ENCODE assay signal across 12 mouse cellular contexts in the genomic region with DNA sequence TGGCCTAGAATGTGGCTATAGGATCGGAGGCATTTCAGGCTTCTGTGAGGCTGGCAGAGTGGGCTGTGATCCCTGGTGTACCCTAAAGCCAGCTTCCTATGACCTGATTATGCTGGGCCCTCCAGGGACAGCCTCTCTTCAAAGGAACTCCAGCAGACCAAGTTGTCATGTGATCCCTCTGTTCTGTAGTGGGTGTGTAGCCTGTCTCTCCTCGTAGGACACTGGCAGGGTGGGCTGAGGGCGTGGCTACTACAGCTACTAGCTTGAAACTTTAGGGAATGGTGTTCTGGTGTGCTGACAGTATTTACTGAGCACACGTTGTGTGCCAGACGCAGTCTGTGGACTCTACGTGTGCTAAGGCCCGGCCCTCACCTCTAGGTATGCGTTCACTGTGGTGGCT. TPM values are rescaled to one million over a fixed set of nuclear protein-coding genes. Genes with fewer than 3 reads are reported as not detected.
DNase-seq lines count a peak whose midpoint lies in the region; ATAC-seq and TF ChIP-seq lines count a peak whose summit lies in the region.
"Had no signal": no experiment of that assay in that cellular context is flagged by ENCODE, and none has a peak within 500 bp of the region (broad histone marks: within the 10 kb centered on the region; RNA-seq: fewer than 3 reads in every experiment).

No protein-coding gene starts in this region.

- no peak overlapping the region for H3K4me3 ChIP-seq in heart, embryonic 16.5 days (ENCODE audit: low read length)
- no peak overlapping the region for H3K4me3 ChIP-seq in stomach, embryonic 16.5 days (replicated peaks; ENCODE audit: low read length)
- no peak overlapping the region for H3K4me3 ChIP-seq in stomach, postnatal 0 days (ENCODE audit: low read depth, low read length)
- H3K4me3 ChIP-seq in limb, embryonic 10.5 days = no peak overlapping the region
- H3K4me3 ChIP-seq: left cerebral cortex, adult 2 months; neural tube, embryonic 12.5 days had no signal

- 54% methylated on average over 8 of the region's 8 CpGs for WGBS in heart, embryonic 16.5 days
- WGBS in stomach, embryonic 16.5 days = 54% methylated on average over 8 of the region's 8 CpGs
- 56% methylated on average over 8 of the region's 8 CpGs for WGBS in stomach, postnatal 0 days
- 67% methylated on average over 8 of the region's 8 CpGs for WGBS in limb, embryonic 10.5 days

- H3K4me2 ChIP-seq in heart, embryonic 16.5 days (ENCODE audit: low read depth, low read length) = peak overlapping the region; percentile 17; the same call in 1 of the 2 replicates
- H3K4me2 ChIP-seq in stomach, embryonic 16.5 days (ENCODE audit: low read depth, low read length) = 0 out of 2 replicates have a peak overlapping the region, but pooled peaks have one; percentile 8
- H3K4me2 ChIP-seq in stomach, postnatal 0 days (replicated peaks; ENCODE audit: low read depth) = no peak overlapping the region
- H3K4me2 ChIP-seq: neural tube, embryonic 12.5 days had no signal

- ATAC-seq in heart, embryonic 16.5 days (replicated peaks; ENCODE audit: extremely low read depth, insufficient read depth, low FRiP score) = no peak
- no peak for ATAC-seq in stomach, embryonic 16.5 days (ENCODE audit: insufficient read depth, low FRiP score)
- no peak for ATAC-seq in stomach, postnatal 0 days (ENCODE audit: low FRiP score, low TSS enrichment)
- ATAC-seq: hindbrain, embryonic 16.5 days had no signal

- intact Hi-C loops in heart, postnatal 36 days (cut with DNase I) = no loop called here

- TF ChIP-seq CTCF in stomach, postnatal 0 days (IDR thresholded peaks at IDR 0.05; ENCODE audit: low read depth) = no peak

- H3K4me1 ChIP-seq in heart, embryonic 16.5 days (ENCODE audit: control insufficient read depth, insufficient read depth, low read length) = peaks cover 54% of the 10 kb centered on the region
- H3K4me1 ChIP-seq in stomach, embryonic 16.5 days (ENCODE audit: control insufficient read depth, insufficient read depth, low read length) = peaks cover 65% of the 10 kb centered on the region
- H3K4me1 ChIP-seq in stomach, postnatal 0 days (replicated peaks; ENCODE audit: control insufficient read depth, insufficient read depth) = peaks cover 7% of the 10 kb centered on the region
- peaks cover 86% of the 10 kb centered on the region for H3K4me1 ChIP-seq in limb, embryonic 10.5 days

- H3K27me3 ChIP-seq in heart, embryonic 16.5 days (ENCODE audit: control insufficient read depth, insufficient read depth, low read length) = no peaks in the 10 kb centered on the region
- H3K27me3 ChIP-seq in stomach, embryonic 16.5 days (ENCODE audit: control insufficient read depth, insufficient read depth, low read length) = peaks cover 10% of the 10 kb centered on the region; the same call in 1 of the 2 replicates
- H3K27me3 ChIP-seq in stomach, postnatal 0 days (ENCODE audit: control insufficient read depth, insufficient read depth, low read length) = no peaks in the 10 kb centered on the region
- H3K27me3 ChIP-seq in limb, embryonic 10.5 days (ENCODE audit: low read depth, poor library complexity, severe bottlenecking) = peaks cover 68% of the 10 kb centered on the region

- no peak for DNase-seq in heart, postnatal 36 days
- DNase-seq in stomach, postnatal 0 days (ENCODE audit: low spot score) = no peak
- DNase-seq in limb, embryonic 10.5 days (ENCODE audit: low spot score) = no peak
- DNase-seq in frontal cortex, postnatal 36 days (ENCODE audit: low spot score in 2 of 2) = no peak
- no peak for DNase-seq in left cerebral cortex, adult 11 months (ENCODE audit: low spot score)
- DNase-seq: kidney, postnatal 10 days; right cerebral cortex, postnatal 14 days had no signal

- H3K9me3 ChIP-seq in heart, embryonic 16.5 days (replicated peaks; ENCODE audit: control insufficient read depth, low read length) = no peaks in the 10 kb centered on the region
- no peaks in the 10 kb centered on the region for H3K9me3 ChIP-seq in stomach, embryonic 16.5 days (replicated peaks; ENCODE audit: control insufficient read depth, low read length)
- no peaks in the 10 kb centered on the region for H3K9me3 ChIP-seq in stomach, postnatal 0 days (ENCODE audit: control insufficient read depth, low read length)
- H3K9me3 ChIP-seq in limb, embryonic 10.5 days (replicated peaks) = no peaks in the 10 kb centered on the region
- H3K9me3 ChIP-seq: neural tube, embryonic 12.5 days had no signal

- peaks cover 12% of the 10 kb centered on the region; the same call in 1 of the 2 replicates for H3K36me3 ChIP-seq in heart, embryonic 16.5 days (ENCODE audit: control insufficient read depth, insufficient read depth)
- H3K36me3 ChIP-seq in stomach, embryonic 16.5 days (ENCODE audit: control insufficient read depth, insufficient read depth, low read length) = 0 out of 2 replicates have a peak, but pooled peaks cover 2% of the 10 kb centered on the region
- no peaks in the 10 kb centered on the region for H3K36me3 ChIP-seq in stomach, postnatal 0 days (ENCODE audit: control insufficient read depth, insufficient read depth, low read length)
- peaks cover 23% of the 10 kb centered on the region for H3K36me3 ChIP-seq in limb, embryonic 10.5 days
- H3K36me3 ChIP-seq: neural tube, embryonic 12.5 days had no signal

- no peak for TF ChIP-seq EP300 in stomach, postnatal 0 days (optimal IDR thresholded peaks at IDR 0.05)

- H3K9ac ChIP-seq in heart, embryonic 16.5 days (ENCODE audit: low read length) = 0 out of 2 replicates have a peak overlapping the region, but pooled peaks have one; percentile 10
- no peak overlapping the region for H3K9ac ChIP-seq in stomach, embryonic 16.5 days (ENCODE audit: low read length)
- no peak overlapping the region for H3K9ac ChIP-seq in stomach, postnatal 0 days (ENCODE audit: low read length)

- peak overlapping the region; percentile 38 for H3K27ac ChIP-seq in heart, embryonic 16.5 days (ENCODE audit: low read length)
- no peak overlapping the region; the same call in 1 of the 2 replicates for H3K27ac ChIP-seq in stomach, embryonic 16.5 days (ENCODE audit: low read length)
- H3K27ac ChIP-seq in stomach, postnatal 0 days (replicated peaks) = no peak overlapping the region
- peak overlapping the region; percentile 7; the same call in 1 of the 2 replicates for H3K27ac ChIP-seq in limb, embryonic 10.5 days
- H3K27ac ChIP-seq: left cerebral cortex, adult 2 months; neural tube, embryonic 12.5 days had no signal

RNA-seq across cellular contexts. Expression of a gene that starts 3.4 kb away (rescaled TPM):
- polyA plus RNA-seq in heart, embryonic 16.5 days (2015; fragmentation: Nextera tagmentation; extraction: Ambion mirVana) = 16.5 and 17.6 TPM in 2 replicates
- 10 to 100 TPM; 11.7 to 12.5 TPM for total RNA-seq in heart, postnatal 36 days (2021)
- 7.3 and 8.6 TPM in 2 replicates for polyA plus RNA-seq in stomach, embryonic 16.5 days (2015; fragmentation: Nextera tagmentation; extraction: Ambion mirVana)
- polyA plus RNA-seq in stomach, postnatal 0 days (2015; fragmentation: Nextera tagmentation; extraction: Ambion mirVana) = 7.4 and 7.9 TPM in 2 replicates
- polyA plus RNA-seq in limb, embryonic 10.5 days (2016; fragmentation: Nextera tagmentation; extraction: Ambion mirVana) = 7.6 and 8.8 TPM in 2 replicates

RNA-seq across cellular contexts. Expression of a gene that starts 4.9 kb away (rescaled TPM):
- polyA plus RNA-seq in heart, embryonic 16.5 days (2015; fragmentation: Nextera tagmentation; extraction: Ambion mirVana) = 1.8 and 1.9 TPM in 2 replicates
- under 1 TPM; 0.31 to 0.81 TPM for total RNA-seq in heart, postnatal 36 days (2021)
- polyA plus RNA-seq in stomach, embryonic 16.5 days (2015; fragmentation: Nextera tagmentation; extraction: Ambion mirVana) = 2.9 and 3.0 TPM in 2 replicates
- 16.5 and 17.5 TPM in 2 replicates for polyA plus RNA-seq in stomach, postnatal 0 days (2015; fragmentation: Nextera tagmentation; extraction: Ambion mirVana)
- polyA plus RNA-seq in limb, embryonic 10.5 days (2016; fragmentation: Nextera tagmentation; extraction: Ambion mirVana) = 0.24 and 0.38 TPM in 2 replicates

RNA-seq across cellular contexts. Expression of a gene that starts 10.4 kb away (rescaled TPM):
- polyA plus RNA-seq in heart, embryonic 16.5 days (2015; fragmentation: Nextera tagmentation; extraction: Ambion mirVana) = 86.5 and 86.8 TPM in 2 replicates
- 10 to 100 TPM; 60.4 to 67.1 TPM for total RNA-seq in heart, postnatal 36 days (2021)
- polyA plus RNA-seq in stomach, embryonic 16.5 days (2015; fragmentation: Nextera tagmentation; extraction: Ambion mirVana) = 67.7 and 70.2 TPM in 2 replicates
- 72.2 and 77.9 TPM in 2 replicates for polyA plus RNA-seq in stomach, postnatal 0 days (2015; fragmentation: Nextera tagmentation; extraction: Ambion mirVana)
- 99.6 and 114 TPM in 2 replicates for polyA plus RNA-seq in limb, embryonic 10.5 days (2016; fragmentation: Nextera tagmentation; extraction: Ambion mirVana)

RNA-seq across cellular contexts. Expression of a gene that starts 17.6 kb away (rescaled TPM):
- polyA plus RNA-seq in heart, embryonic 16.5 days (2015; fragmentation: Nextera tagmentation; extraction: Ambion mirVana) = 74.6 and 82.8 TPM in 2 replicates
- 10 to 100 TPM; 27.8 to 29.4 TPM for total RNA-seq in heart, postnatal 36 days (2021)
- 69.2 and 79.0 TPM in 2 replicates for polyA plus RNA-seq in stomach, embryonic 16.5 days (2015; fragmentation: Nextera tagmentation; extraction: Ambion mirVana)
- 51.4 and 51.6 TPM in 2 replicates for polyA plus RNA-seq in stomach, postnatal 0 days (2015; fragmentation: Nextera tagmentation; extraction: Ambion mirVana)
- 134 and 148 TPM in 2 replicates for polyA plus RNA-seq in limb, embryonic 10.5 days (2016; fragmentation: Nextera tagmentation; extraction: Ambion mirVana)

RNA-seq across cellular contexts. Expression of a gene that starts 17.7 kb away (rescaled TPM):
- 0.08 and 0.11 TPM in 2 replicates for polyA plus RNA-seq in heart, embryonic 16.5 days (2015; fragmentation: Nextera tagmentation; extraction: Ambion mirVana)
- 1 to 10 TPM; 5.9 TPM for total RNA-seq in heart, postnatal 36 days (2021)
- 0.05 TPM in 1 of 2 replicates, not detected in the other for polyA plus RNA-seq in stomach, embryonic 16.5 days (2015; fragmentation: Nextera tagmentation; extraction: Ambion mirVana)
- 0.06 and 0.10 TPM in 2 replicates for polyA plus RNA-seq in stomach, postnatal 0 days (2015; fragmentation: Nextera tagmentation; extraction: Ambion mirVana)
- polyA plus RNA-seq in limb, embryonic 10.5 days (2016; fragmentation: Nextera tagmentation; extraction: Ambion mirVana) = 0.09 TPM in 1 of 2 replicates, not detected in the other
- polyA plus RNA-seq: hindbrain, embryonic 16.5 days; neural tube, embryonic 12.5 days had no signal

Comparison
In these comparisons a context has a peak if more than half of its experiments do, and no peak if none do; other contexts are left out.
1. H3K27ac ChIP-seq: peak in heart, embryonic 16.5 days (single experiment) and limb, embryonic 10.5 days (single experiment); none in stomach, embryonic 16.5 days (single experiment) and stomach, postnatal 0 days (single experiment).